8 mouse cellular contexts compared by ENCODE assay signal in the genomic region with DNA sequence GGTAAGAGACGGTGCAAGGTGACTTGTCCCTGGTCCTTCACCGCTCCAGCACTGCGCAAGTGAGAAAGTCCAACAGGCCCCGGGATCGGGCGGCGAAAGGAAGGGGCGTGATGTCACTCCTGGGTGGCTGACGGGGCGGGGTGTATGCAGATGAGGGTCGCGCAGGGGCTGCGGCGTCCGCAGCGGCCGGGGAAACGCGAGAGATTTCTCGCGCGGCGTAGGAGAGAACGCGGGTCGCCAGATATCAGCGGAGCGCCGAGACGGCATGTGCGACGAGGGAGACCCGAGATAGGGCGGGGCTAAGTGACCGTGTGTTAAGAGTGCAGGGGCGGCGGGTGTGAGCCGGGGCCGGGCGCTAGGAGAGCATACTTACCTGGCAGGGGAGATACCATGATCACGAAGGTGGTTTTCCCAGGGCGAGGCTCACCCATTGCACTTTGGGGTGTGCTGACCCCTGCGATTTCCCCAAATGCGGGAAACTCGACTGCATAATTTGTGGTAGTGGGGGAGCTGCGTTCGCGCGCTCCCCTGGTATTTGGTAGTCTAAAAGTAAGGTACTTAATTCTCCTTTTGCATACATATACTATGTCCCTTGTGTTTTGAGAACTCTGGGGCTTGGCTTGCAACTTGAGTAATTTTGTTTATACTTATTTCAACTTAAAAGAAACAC. TPM values are rescaled to one million over a fixed set of nuclear protein-coding genes. Genes with fewer than 3 reads are reported as not detected.
DNase-seq lines count a peak whose midpoint lies in the region; ATAC-seq and TF ChIP-seq lines count a peak whose summit lies in the region.
"Not testable (repeated sequence)": the region's sequence is repeated elsewhere in the genome, so short reads cannot be mapped to it uniquely, and the experiment has no call there.

No protein-coding gene starts in this region.

- WGBS in embryonic facial prominence, embryonic 10.5 days = under 1% methylated on average over 49 of the region's 49 CpGs
- under 1% methylated on average over 42 of the region's 49 CpGs for WGBS in hindbrain, postnatal 0 days
- under 1% methylated on average over 49 of the region's 49 CpGs for WGBS in limb, embryonic 12.5 days
- WGBS in neural tube, embryonic 15.5 days = under 1% methylated on average over 46 of the region's 49 CpGs

- peak overlapping the region; percentile 46 for H3K4me2 ChIP-seq in hindbrain, postnatal 0 days (ENCODE audit: low read depth, low read length)
- peak overlapping the region; percentile 68 for H3K4me2 ChIP-seq in limb, embryonic 12.5 days
- H3K4me2 ChIP-seq in neural tube, embryonic 15.5 days = peak overlapping the region; percentile 56

- not testable (repeated sequence) for H3K9me3 ChIP-seq in embryonic facial prominence, embryonic 10.5 days; hindbrain, postnatal 0 days (ENCODE audit: low read length); limb, embryonic 12.5 days; neural tube, embryonic 15.5 days (replicated peaks)

- CTCF ChIA-PET in Patski (lab: Charles Lee) = interaction anchor here (1.7 kb wide), 1 partner anchor 44 kb away, joined by 3 read pairs; no protein-coding TSS in a partner anchor

- H3K27me3 ChIP-seq in Patski = not testable (repeated sequence)
- peaks cover 69% of the 10 kb centered on the region for H3K27me3 ChIP-seq in embryonic facial prominence, embryonic 10.5 days (replicated peaks; ENCODE audit: low read depth, poor library complexity, severe bottlenecking)
- peaks cover 77% of the 10 kb centered on the region for H3K27me3 ChIP-seq in hindbrain, postnatal 0 days (ENCODE audit: insufficient read depth, low read length)
- H3K27me3 ChIP-seq in limb, embryonic 12.5 days = peaks cover 61% of the 10 kb centered on the region
- peaks cover 84% of the 10 kb centered on the region for H3K27me3 ChIP-seq in neural tube, embryonic 15.5 days (replicated peaks)

- POLR2A ChIA-PET in Patski (lab: Charles Lee) = interaction anchor here (0.6 to 1.0 kb wide), 2 partner anchors 10 to 38 kb away, joined by 3 to 5 read pairs; no protein-coding TSS in a partner anchor

- peak overlapping the region; percentile 61 for H3K4me3 ChIP-seq in embryonic facial prominence, embryonic 10.5 days
- peak overlapping the region; percentile 20 for H3K4me3 ChIP-seq in hindbrain, postnatal 0 days (ENCODE audit: low read length)
- H3K4me3 ChIP-seq in limb, embryonic 12.5 days (replicated peaks) = peak overlapping the region; percentile 43
- peak overlapping the region; percentile 33 for H3K4me3 ChIP-seq in neural tube, embryonic 15.5 days (replicated peaks)

- in situ Hi-C loops in Patski (cut with MboI; ENCODE audit: low pct_unique_long_range_greater_than_20kb) = loop anchor here (10.0 to 25.0 kb wide), 3 partner anchors 77 to 784 kb away; no protein-coding TSS in a partner anchor

- not testable (repeated sequence) for H3K9ac ChIP-seq in hindbrain, postnatal 0 days (replicated peaks; ENCODE audit: low read length); neural tube, embryonic 15.5 days (replicated peaks)
- peak overlapping the region; percentile 50; the same call in 1 of the 2 replicates for H3K9ac ChIP-seq in limb, embryonic 12.5 days (replicated peaks)

- peak overlapping the region; percentile 91 for H3K27ac ChIP-seq in embryonic facial prominence, embryonic 10.5 days (replicated peaks)
- not testable (repeated sequence) for H3K27ac ChIP-seq in hindbrain, postnatal 0 days; limb, embryonic 12.5 days; neural tube, embryonic 15.5 days (replicated peaks)

- H3K4me1 ChIP-seq in embryonic facial prominence, embryonic 10.5 days = peaks cover 19% of the 10 kb centered on the region
- not testable (repeated sequence) for H3K4me1 ChIP-seq in hindbrain, postnatal 0 days (ENCODE audit: insufficient read depth, low read length); limb, embryonic 12.5 days (replicated peaks); neural tube, embryonic 15.5 days

- TF ChIP-seq CTCF in Patski (IDR thresholded peaks at IDR 0.05); hindbrain, postnatal 0 days (IDR thresholded peaks at IDR 0.05; ENCODE audit: low read depth): not testable (repeated sequence)

- ATAC-seq in Patski = peak; percentile 78
- ATAC-seq in hindbrain, postnatal 0 days = 0 out of 2 replicates have a peak, but pooled peaks have one; percentile 56
- ATAC-seq in limb, embryonic 12.5 days (ENCODE audit: insufficient number of reproducible peaks, insufficient read depth, low FRiP score, low TSS enrichment, low read depth) = peak; percentile 93
- peak; percentile 35; the same call in 1 of the 2 replicates for ATAC-seq in neural tube, embryonic 15.5 days (ENCODE audit: low FRiP score)

- not testable (repeated sequence) for H3K36me3 ChIP-seq in embryonic facial prominence, embryonic 10.5 days (replicated peaks); hindbrain, postnatal 0 days (ENCODE audit: insufficient read depth, low read length); limb, embryonic 12.5 days; neural tube, embryonic 15.5 days

- DNase-seq in Patski (ENCODE audit: low read depth, low spot score); hindbrain, postnatal 0 days (ENCODE audit: low spot score): not testable (repeated sequence)
- DNase-seq in embryonic facial prominence, embryonic 10.5 days (ENCODE audit: low spot score) = peak; percentile 77
- DNase-seq in heart, adult 11 months = peak; percentile 94
- DNase-seq in lung, postnatal 36 days = peak; percentile 10
- DNase-seq in thymus, postnatal 4 days = peak; percentile 67

RNA-seq across cellular contexts. Expression of a gene that starts 34.4 kb away (rescaled TPM):
- 0.50 TPM for polyA plus RNA-seq in Patski (2021)
- 1.0 and 1.3 TPM in 2 replicates for polyA plus RNA-seq in embryonic facial prominence, embryonic 10.5 days (2016; fragmentation: Nextera tagmentation; extraction: Ambion mirVana)
- 2.6 and 8.4 TPM in 2 replicates for total RNA-seq in hindbrain, postnatal 0 days (2014; rRNA removed)
- 2.1 and 2.4 TPM in 2 replicates for polyA plus RNA-seq in hindbrain, postnatal 0 days (2015; fragmentation: Nextera tagmentation; extraction: Ambion mirVana)
- polyA plus RNA-seq in limb, embryonic 12.5 days (2016; fragmentation: Nextera tagmentation; extraction: Ambion mirVana) = 0.94 and 1.1 TPM in 2 replicates
- 1.8 and 3.5 TPM in 2 replicates for polyA plus RNA-seq in neural tube, embryonic 15.5 days (2015; fragmentation: Nextera tagmentation; extraction: Ambion mirVana)

RNA-seq across cellular contexts. Expression of a gene that starts 58.6 kb away (rescaled TPM):
- polyA plus RNA-seq in Patski (2021) = 8.0 TPM
- 5.8 and 11.3 TPM in 2 replicates for polyA plus RNA-seq in embryonic facial prominence, embryonic 10.5 days (2016; fragmentation: Nextera tagmentation; extraction: Ambion mirVana)
- total RNA-seq in hindbrain, postnatal 0 days (2014; rRNA removed) = 234 and 397 TPM in 2 replicates
- polyA plus RNA-seq in hindbrain, postnatal 0 days (2015; fragmentation: Nextera tagmentation; extraction: Ambion mirVana) = 1.4 and 2.4 TPM in 2 replicates
- polyA plus RNA-seq in limb, embryonic 12.5 days (2016; fragmentation: Nextera tagmentation; extraction: Ambion mirVana) = 21.4 and 34.9 TPM in 2 replicates
- polyA plus RNA-seq in neural tube, embryonic 15.5 days (2015; fragmentation: Nextera tagmentation; extraction: Ambion mirVana) = 0.61 and 3.0 TPM in 2 replicates

RNA-seq across cellular contexts. Expression of a gene that starts 59.7 kb away (rescaled TPM):
- polyA plus RNA-seq in Patski (2021) = 0.83 TPM
- 44.4 and 48.2 TPM in 2 replicates for polyA plus RNA-seq in embryonic facial prominence, embryonic 10.5 days (2016; fragmentation: Nextera tagmentation; extraction: Ambion mirVana)
- total RNA-seq in hindbrain, postnatal 0 days (2014; rRNA removed) = 1,585 and 2,263 TPM in 2 replicates
- 15.7 and 22.9 TPM in 2 replicates for polyA plus RNA-seq in hindbrain, postnatal 0 days (2015; fragmentation: Nextera tagmentation; extraction: Ambion mirVana)
- 95.3 and 139 TPM in 2 replicates for polyA plus RNA-seq in limb, embryonic 12.5 days (2016; fragmentation: Nextera tagmentation; extraction: Ambion mirVana)
- 9.4 and 16.0 TPM in 2 replicates for polyA plus RNA-seq in neural tube, embryonic 15.5 days (2015; fragmentation: Nextera tagmentation; extraction: Ambion mirVana)

Comparison
In these comparisons a context has a peak if more than half of its experiments do, and no peak if none do; other contexts are left out.
1. ATAC-seq: peak in every context shown above with its lines; median percentile 93 in limb, embryonic 12.5 days; 78 in Patski; 56 in hindbrain, postnatal 0 days; 35 in neural tube, embryonic 15.5 days.